Mouse (Mus musculus): ENCODE results near the gene 1110051M20Rik.

DNA sequence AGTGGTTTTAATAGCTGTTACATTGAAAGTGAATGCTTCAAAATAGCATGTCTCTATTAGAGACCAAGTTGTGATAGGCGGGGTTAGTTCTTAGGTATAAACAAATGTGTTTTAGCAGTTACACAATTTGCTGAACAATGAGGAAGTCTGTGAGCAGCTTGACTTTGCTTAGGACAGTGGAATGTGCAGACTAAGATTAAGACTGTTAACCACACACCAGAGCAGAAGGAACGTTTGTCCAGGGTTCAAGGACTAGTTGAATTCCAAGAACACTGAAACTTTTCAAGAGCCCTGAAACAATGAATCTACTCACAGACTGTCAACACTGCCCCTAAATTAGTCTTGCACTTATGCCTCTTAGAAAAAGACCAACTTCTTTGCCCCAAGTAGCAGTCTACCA lies 2.8 kb downstream of the 1110051M20Rik start:
- no peak for TF ChIP-seq POLR2A (IDR thresholded peaks at IDR 0.05; ENCODE audit: insufficient read depth, low read length)
- no peak for TF ChIP-seq CTCF (IDR thresholded peaks at IDR 0.05; ENCODE audit: low read depth, low read length)
